Mouse (Mus musculus) erythroblast, adult 5-6 weeks (primary cell): Measurements from ENCODE around the gene Pelp1. TPM values are rescaled to one million over a fixed set of nuclear protein-coding genes. Genes with fewer than 3 reads are reported as not detected.

ENCODE experiments used
- ATAC-seq: replicated peaks from 2 replicates; pipeline ENCODE4 v1.8.0; 2016; ENCODE audit warnings: moderate number of reproducible peaks, mild to moderate bottlenecking, moderate TSS enrichment, inconsistent platforms; ENCODE audit not compliant: poor library complexity, low FRiP score, severe bottlenecking
- total RNA-seq, 2 experiments: library from RNA; stranded (forward) in 1 of 2; stranded (reverse) in 1 of 2; fragments of 150-400 nt in 1 of 2; fragments of 200-764, 138-1000 nt in 1 of 2; gene quantifications; 2 replicates each; pipeline versions ENCODE4 v1.2.3 to v1.2.4; 2015 to 2017; ENCODE audit warnings: low replicate concordance in 2 of 2

The Pelp1 gene
- total RNA-seq, 2 experiments from 2014 or later: 1.1 to 1.7 TPM

- ATAC-seq: no peak
These were observed 61.2 kb downstream of the Pelp1 start for GRCm38 (mm10) chr11:70348630-70349029.

- no peak for ATAC-seq
These were observed 62.0 kb downstream of the Pelp1 start for GRCm38 (mm10) chr11:70347861-70348260.

- ATAC-seq: no peak
These were observed 64.3 kb downstream of the Pelp1 start for GRCm38 (mm10) chr11:70345546-70345945.

- no peak for ATAC-seq
These were observed 64.8 kb downstream of the Pelp1 start for GRCm38 (mm10) chr11:70345061-70345460.

Other genes with a start within 250 kb of the Pelp1 start
- not detected in 2 replicates for gene Slc16a11, start 197.3 kb downstream of the Pelp1 start, total RNA-seq (2015; ENCODE audit: low replicate concordance)
- not detected in 2 replicates for gene Slc16a11, start 197.3 kb downstream of the Pelp1 start, total RNA-seq (2017; ENCODE audit: low replicate concordance)
- gene Slc16a13, start 189.0 kb downstream of the Pelp1 start, total RNA-seq (2015; ENCODE audit: low replicate concordance): 2.5 and 8.1 TPM in 2 replicates
- gene Slc16a13, start 189.0 kb downstream of the Pelp1 start, total RNA-seq (2017; ENCODE audit: low replicate concordance): 5.1 and 8.2 TPM in 2 replicates
- not detected in 2 replicates for gene Bcl6b, start 180.2 kb downstream of the Pelp1 start, total RNA-seq (2015; ENCODE audit: low replicate concordance)
- gene Bcl6b, start 180.2 kb downstream of the Pelp1 start, total RNA-seq (2017; ENCODE audit: low replicate concordance): 0.56 and 0.68 TPM in 2 replicates
- gene 0610010K14Rik, start 172.1 kb downstream of the Pelp1 start, total RNA-seq (2015; ENCODE audit: low replicate concordance): 16.5 and 20.3 TPM in 2 replicates
- 3.8 and 7.8 TPM in 2 replicates for gene 0610010K14Rik, start 172.1 kb downstream of the Pelp1 start, total RNA-seq (2017; ENCODE audit: low replicate concordance)
- 2.3 TPM in 1 of 2 replicates, not detected in the other for gene Gm21988, start 170.2 kb downstream of the Pelp1 start, total RNA-seq (2015; ENCODE audit: low replicate concordance)
- gene Gm21988, start 170.2 kb downstream of the Pelp1 start, total RNA-seq (2017; ENCODE audit: low replicate concordance): not detected in 2 replicates
- gene Rnasek, start 170.2 kb downstream of the Pelp1 start, total RNA-seq (2015; ENCODE audit: low replicate concordance): 76.9 and 79.4 TPM in 2 replicates
- 16.2 and 19.5 TPM in 2 replicates for gene Rnasek, start 170.2 kb downstream of the Pelp1 start, total RNA-seq (2017; ENCODE audit: low replicate concordance)
- 2.3 TPM in 1 of 2 replicates, not detected in the other for gene Alox12, start 154.7 kb downstream of the Pelp1 start, total RNA-seq (2015; ENCODE audit: low replicate concordance)
- gene Alox12, start 154.7 kb downstream of the Pelp1 start, total RNA-seq (2017; ENCODE audit: low replicate concordance): 0.28 TPM in 1 of 2 replicates, not detected in the other
- 0.96 and 2.5 TPM in 2 replicates for gene Alox12e, start 87.4 kb downstream of the Pelp1 start, total RNA-seq (2015; ENCODE audit: low replicate concordance)
- 0.42 TPM in 1 of 2 replicates, not detected in the other for gene Alox12e, start 87.4 kb downstream of the Pelp1 start, total RNA-seq (2017; ENCODE audit: low replicate concordance)
- 14.4 and 37.1 TPM in 2 replicates for gene Alox15, start 58.0 kb downstream of the Pelp1 start, total RNA-seq (2015; ENCODE audit: low replicate concordance)
- 5.7 and 26.6 TPM in 2 replicates for gene Alox15, start 58.0 kb downstream of the Pelp1 start, total RNA-seq (2017; ENCODE audit: low replicate concordance)
- gene Arrb2, start 22.6 kb upstream of the Pelp1 start, total RNA-seq (2015; ENCODE audit: low replicate concordance): 37.4 and 64.9 TPM in 2 replicates
- 37.1 and 38.1 TPM in 2 replicates for gene Arrb2, start 22.6 kb upstream of the Pelp1 start, total RNA-seq (2017; ENCODE audit: low replicate concordance)
- 11.5 and 20.5 TPM in 2 replicates for gene Med11, start 41.9 kb upstream of the Pelp1 start, total RNA-seq (2015; ENCODE audit: low replicate concordance)
- 5.4 and 6.2 TPM in 2 replicates for gene Med11, start 41.9 kb upstream of the Pelp1 start, total RNA-seq (2017; ENCODE audit: low replicate concordance)
- not detected in 2 replicates for gene Zmynd15, start 49.4 kb upstream of the Pelp1 start, total RNA-seq (2015; ENCODE audit: low replicate concordance)
- not detected in 2 replicates for gene Zmynd15, start 49.4 kb upstream of the Pelp1 start, total RNA-seq (2017; ENCODE audit: low replicate concordance)
- gene Cxcl16, start 50.0 kb upstream of the Pelp1 start, total RNA-seq (2015; ENCODE audit: low replicate concordance): not detected in 2 replicates
- gene Cxcl16, start 50.0 kb upstream of the Pelp1 start, total RNA-seq (2017; ENCODE audit: low replicate concordance): not detected in 2 replicates
- gene Tm4sf5, start 95.2 kb upstream of the Pelp1 start, total RNA-seq (2015; ENCODE audit: low replicate concordance): not detected in 2 replicates
- gene Tm4sf5, start 95.2 kb upstream of the Pelp1 start, total RNA-seq (2017; ENCODE audit: low replicate concordance): not detected in 2 replicates
- gene Vmo1, start 104.6 kb upstream of the Pelp1 start, total RNA-seq (2015; ENCODE audit: low replicate concordance): not detected in 2 replicates
- gene Vmo1, start 104.6 kb upstream of the Pelp1 start, total RNA-seq (2017; ENCODE audit: low replicate concordance): not detected in 2 replicates
- gene Gltpd2, start 109.2 kb upstream of the Pelp1 start, total RNA-seq (2015; ENCODE audit: low replicate concordance): not detected in 2 replicates
- gene Gltpd2, start 109.2 kb upstream of the Pelp1 start, total RNA-seq (2017; ENCODE audit: low replicate concordance): not detected in 2 replicates
- 33.4 and 43.5 TPM in 2 replicates for gene Psmb6, start 115.3 kb upstream of the Pelp1 start, total RNA-seq (2015; ENCODE audit: low replicate concordance)
- gene Psmb6, start 115.3 kb upstream of the Pelp1 start, total RNA-seq (2017; ENCODE audit: low replicate concordance): 55.5 and 62.5 TPM in 2 replicates
- gene Gm40193, start 122.9 kb upstream of the Pelp1 start, total RNA-seq (2015; ENCODE audit: low replicate concordance): not detected in 2 replicates
- gene Gm40193, start 122.9 kb upstream of the Pelp1 start, total RNA-seq (2017; ENCODE audit: low replicate concordance): not detected in 2 replicates
- gene Pld2, start 130.0 kb upstream of the Pelp1 start, total RNA-seq (2015; ENCODE audit: low replicate concordance): 0.42 TPM in 1 of 2 replicates, not detected in the other
- not detected in 2 replicates for gene Pld2, start 130.0 kb upstream of the Pelp1 start, total RNA-seq (2017; ENCODE audit: low replicate concordance)
- gene Mink1, start 152.8 kb upstream of the Pelp1 start, total RNA-seq (2015; ENCODE audit: low replicate concordance): 3.6 and 6.0 TPM in 2 replicates
- 0.98 and 1.3 TPM in 2 replicates for gene Mink1, start 152.8 kb upstream of the Pelp1 start, total RNA-seq (2017; ENCODE audit: low replicate concordance)
- gene 4930544D05Rik, start 205.8 kb upstream of the Pelp1 start, total RNA-seq (2015; ENCODE audit: low replicate concordance): not detected in 2 replicates
- gene 4930544D05Rik, start 205.8 kb upstream of the Pelp1 start, total RNA-seq (2017; ENCODE audit: low replicate concordance): not detected in 2 replicates
- not detected in 2 replicates for gene Chrne, start 209.2 kb upstream of the Pelp1 start, total RNA-seq (2015; ENCODE audit: low replicate concordance)
- gene Chrne, start 209.2 kb upstream of the Pelp1 start, total RNA-seq (2017; ENCODE audit: low replicate concordance): not detected in 2 replicates
- gene Gp1ba, start 229.1 kb upstream of the Pelp1 start, total RNA-seq (2015; ENCODE audit: low replicate concordance): 0.84 TPM in 1 of 2 replicates, not detected in the other
- 0.42 TPM in 1 of 2 replicates, not detected in the other for gene Gp1ba, start 229.1 kb upstream of the Pelp1 start, total RNA-seq (2017; ENCODE audit: low replicate concordance)
- 146 and 222 TPM in 2 replicates for gene Rnf167, start 237.2 kb upstream of the Pelp1 start, total RNA-seq (2015; ENCODE audit: low replicate concordance)
- 217 and 308 TPM in 2 replicates for gene Rnf167, start 237.2 kb upstream of the Pelp1 start, total RNA-seq (2017; ENCODE audit: low replicate concordance)
- 17.1 and 20.1 TPM in 2 replicates for gene Slc25a11, start 237.4 kb upstream of the Pelp1 start, total RNA-seq (2015; ENCODE audit: low replicate concordance)
- gene Slc25a11, start 237.4 kb upstream of the Pelp1 start, total RNA-seq (2017; ENCODE audit: low replicate concordance): 16.2 and 16.6 TPM in 2 replicates
- gene Pfn1, start 244.6 kb upstream of the Pelp1 start, total RNA-seq (2015; ENCODE audit: low replicate concordance): 414 and 492 TPM in 2 replicates
- 125 and 193 TPM in 2 replicates for gene Pfn1, start 244.6 kb upstream of the Pelp1 start, total RNA-seq (2017; ENCODE audit: low replicate concordance)
- 1.5 and 2.9 TPM in 2 replicates for gene Eno3, start 247.2 kb upstream of the Pelp1 start, total RNA-seq (2015; ENCODE audit: low replicate concordance)
- gene Eno3, start 247.2 kb upstream of the Pelp1 start, total RNA-seq (2017; ENCODE audit: low replicate concordance): 3.3 and 6.0 TPM in 2 replicates